Mouse (Mus musculus) small intestine, adult 10 weeks (tissue): ENCODE measurements around the gene Brat1. TPM values are rescaled to one million over a fixed set of nuclear protein-coding genes. Genes with fewer than 3 reads are reported as not detected.

Experiments used
- polyA plus RNA-seq: library from polyadenylated mRNA; stranded (reverse); fragments of 350-450 nt; fragmentation: Illumina TruSeq; extraction: RNeasy Lipid Tissue Mini Kit (QIAGEN cat#74804); gene quantifications from one replicate; pipeline ENCODE4 v1.2.3, GENCODE M21; 2014; ENCODE audit warnings: low replicate concordance

The Brat1 gene
- 1.6 TPM for polyA plus RNA-seq

GRCm38 (mm10) chr5:140704378-140705251, at the start of gene Brat1:
Gene Brat1 (plus strand): TSS chr5:140705011.

GRCm38 (mm10) chr5:140702103-140702513, 2.7 kb upstream of the Brat1 start, which contains the start of gene Iqce:
Gene Iqce (minus strand): TSS chr5:140702378.

GRCm38 (mm10) chr5:140723822-140724221, 19.0 kb downstream of the Brat1 start, which contains the start of gene Amz1:
Gene Amz1 (plus strand): TSS chr5:140724127.

Other genes with a start within 250 kb of the Brat1 start
- not detected for gene Chst12, start 199.5 kb upstream of the Brat1 start, polyA plus RNA-seq
- gene Grifin, start 139.9 kb upstream of the Brat1 start, polyA plus RNA-seq = not detected
- gene Lfng, start 97.7 kb upstream of the Brat1 start, polyA plus RNA-seq = 0.33 TPM
- gene Ttyh3, start 56.0 kb upstream of the Brat1 start, polyA plus RNA-seq = 0.85 TPM
- 1.3 TPM for gene Iqce, start 2.6 kb upstream of the Brat1 start, polyA plus RNA-seq
- not detected for gene Amz1, start 19.1 kb downstream of the Brat1 start, polyA plus RNA-seq
- 1.0 TPM for gene Gna12, start 125.4 kb downstream of the Brat1 start, polyA plus RNA-seq